Mouse (Mus musculus) E14TG2a.4 (cell line): ENCODE measurements around the gene Mctp1.
"Not testable (repeated sequence)": the region's sequence is repeated elsewhere in the genome, so short reads cannot be mapped to it uniquely, and the experiment has no call there.

ENCODE experiments used
- H3K27me3 ChIP-seq: 2 replicates; pipeline ENCODE4 v1.6.1; 2014; ENCODE audit warnings: low read length, control low read depth; ENCODE audit not compliant: insufficient read depth
- H3K36me3 ChIP-seq: 2 replicates; pipeline ENCODE4 v1.6.1; 2014; ENCODE audit warnings: low read length, control low read depth; ENCODE audit not compliant: insufficient read depth
- H3K4me1 ChIP-seq: replicated peaks from 2 replicates; pipeline ENCODE4 v1.6.1; 2014; ENCODE audit warnings: low read depth, low read length, control low read depth
- H3K4me3 ChIP-seq: replicated peaks from 2 replicates; pipeline ENCODE4 v1.5.1; 2014; ENCODE audit warnings: mild to moderate bottlenecking, low read length
- H3K9me3 ChIP-seq: 2 replicates; pipeline ENCODE4 v1.6.1; 2014; ENCODE audit warnings: low read length, control low read depth
- CTCF ChIP-seq: conservative IDR thresholded peaks from 2 replicates; pipeline ENCODE4 v1.5.1; 2014; ENCODE audit warnings: low read length
- NANOG ChIP-seq: IDR thresholded peaks from 2 replicates; pipeline ENCODE4 v1.6.1; 2014; ENCODE audit warnings: borderline replicate concordance, low read length, mixed read lengths
- POU5F1 ChIP-seq: IDR thresholded peaks from 2 replicates; pipeline ENCODE4 v1.6.1; 2014; ENCODE audit warnings: low read length, borderline replicate concordance

Mctp1 gene

DNA sequence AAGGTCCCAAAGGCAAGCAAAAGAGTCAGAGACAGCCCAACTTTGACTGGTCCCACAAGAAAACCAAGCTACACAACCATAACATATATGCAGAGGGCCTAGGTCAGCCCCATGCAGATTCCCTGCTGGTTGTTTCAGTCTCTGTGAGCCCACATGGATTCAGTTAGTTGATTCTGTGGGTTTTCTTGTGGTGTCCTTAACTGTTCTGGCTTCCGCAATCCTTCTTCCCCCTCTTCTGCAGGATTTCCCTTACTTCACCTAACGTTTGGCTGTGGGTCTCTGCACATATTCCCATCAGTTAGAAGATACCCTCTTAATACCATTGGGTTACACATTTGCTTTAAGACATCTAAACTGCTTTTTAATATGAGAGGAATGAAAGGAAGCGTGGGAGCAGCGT is 183.1 kb downstream of the Mctp1 start:
- Histone ChIP-seq H3K4me1 (no peaks in the 10 kb centered on the region), H3K36me3 (no peaks in the 10 kb centered on the region), H3K27me3 (no peaks in the 10 kb centered on the region), H3K4me3 (no peak overlapping the region), H3K9me3 (no peaks in the 10 kb centered on the region)
- no peak for TF ChIP-seq CTCF
- TF ChIP-seq POU5F1 = no peak
- no peak for TF ChIP-seq NANOG

DNA sequence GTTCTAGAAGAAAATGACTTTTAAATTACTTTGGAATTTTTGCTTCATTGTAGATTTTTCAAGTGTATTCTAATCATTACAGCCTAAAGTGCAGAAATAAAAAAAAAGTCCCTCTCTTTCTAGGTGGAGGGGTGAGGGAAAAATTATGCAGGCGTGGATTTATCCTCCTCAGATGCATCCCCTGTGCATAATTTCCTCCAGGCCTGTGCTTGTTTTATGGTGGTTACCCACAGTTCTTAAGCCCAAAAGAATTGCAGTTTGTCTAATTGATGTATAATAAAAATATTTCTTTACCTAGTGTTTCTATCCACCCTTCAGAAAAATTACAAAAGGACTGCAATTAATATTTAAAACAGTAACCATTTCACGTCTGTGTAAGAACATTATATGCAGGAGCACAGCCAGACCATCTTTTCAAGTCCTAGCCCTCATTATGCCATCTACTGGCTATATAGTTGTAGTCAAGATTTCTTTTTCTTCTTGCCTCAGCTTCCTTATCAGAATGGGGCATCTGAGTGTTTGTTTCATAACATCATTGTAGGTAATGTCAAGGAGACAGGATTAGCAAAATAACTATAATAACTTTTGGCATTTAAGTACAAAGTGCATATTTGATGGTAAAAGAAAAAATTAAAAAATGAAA is 184.4 kb downstream of the Mctp1 start:
- no peak for TF ChIP-seq NANOG
- TF ChIP-seq POU5F1 = no peak
- TF ChIP-seq CTCF = no peak
- Histone ChIP-seq H3K4me3 (no peak overlapping the region), H3K36me3 (no peaks in the 10 kb centered on the region), H3K9me3 (no peaks in the 10 kb centered on the region), H3K27me3 (no peaks in the 10 kb centered on the region), H3K4me1 (no peaks in the 10 kb centered on the region)

DNA sequence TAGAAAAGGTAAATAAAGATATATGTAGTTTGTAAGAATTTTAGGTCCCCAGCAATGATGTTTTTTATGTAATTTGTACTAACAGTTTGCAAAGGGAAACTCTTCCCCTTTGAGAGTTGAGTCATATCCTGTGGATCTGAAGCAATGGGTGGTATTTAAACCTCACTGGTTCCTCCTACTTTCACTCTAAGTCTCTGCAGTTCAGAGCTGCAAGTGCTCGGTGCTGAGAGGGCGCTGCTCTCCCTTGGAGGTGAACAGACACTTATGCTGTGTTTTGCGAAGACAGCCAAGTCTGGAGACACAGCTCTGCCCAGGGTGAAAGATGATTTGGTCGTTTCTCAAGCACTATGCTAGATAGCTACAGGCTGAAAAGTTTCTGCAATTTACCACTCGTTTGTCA is 195.1 kb downstream of the Mctp1 start:
- H3K9me3 ChIP-seq = no peaks in the 10 kb centered on the region
- H3K4me1 ChIP-seq = no peaks in the 10 kb centered on the region
- H3K27me3 ChIP-seq = no peaks in the 10 kb centered on the region
- H3K36me3 ChIP-seq = no peaks in the 10 kb centered on the region
- no peak for TF ChIP-seq NANOG
- no peak for TF ChIP-seq POU5F1
- no peak overlapping the region for H3K4me3 ChIP-seq

DNA sequence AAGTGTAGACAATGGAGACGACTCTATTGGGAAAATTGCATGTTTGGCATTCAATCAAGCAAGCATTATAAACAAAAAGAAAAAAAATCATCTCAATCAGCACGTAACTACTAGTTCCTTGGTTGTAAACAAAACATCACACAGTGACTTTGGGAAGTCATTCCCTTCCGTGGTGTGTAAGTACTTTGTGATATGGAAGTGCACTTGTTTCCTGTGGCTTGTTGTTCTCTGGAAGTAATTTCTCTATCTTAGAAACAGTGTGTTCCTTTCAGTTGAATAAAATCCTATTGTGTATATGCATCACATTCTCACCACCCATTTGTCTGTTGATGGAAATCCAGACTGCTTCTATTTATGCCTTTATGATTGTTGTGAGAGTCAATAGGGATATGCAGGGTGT is 201.1 kb downstream of the Mctp1 start:
- Histone ChIP-seq H3K4me3 (no peak overlapping the region), H3K27me3 (no peaks in the 10 kb centered on the region), H3K4me1 (no peaks in the 10 kb centered on the region), H3K9me3 (no peaks in the 10 kb centered on the region), H3K36me3 (no peaks in the 10 kb centered on the region)
- TF ChIP-seq CTCF (no peak), POU5F1 (no peak), NANOG (no peak)

DNA sequence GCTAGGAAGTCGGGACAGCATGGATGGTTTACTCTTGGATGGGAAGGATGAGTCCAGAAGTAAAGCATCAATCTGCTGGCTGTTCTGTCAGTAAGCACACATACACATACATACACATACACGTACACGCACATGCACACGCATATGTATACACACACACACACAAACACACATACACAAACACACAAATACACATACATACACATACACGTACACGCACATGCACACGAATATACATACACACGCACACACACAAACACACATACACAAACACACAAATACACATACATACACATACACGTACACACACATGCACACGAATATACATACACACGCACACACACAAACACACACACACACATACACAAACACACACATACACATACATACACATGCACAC is 206.4 kb downstream of the Mctp1 start:
- H3K4me1 ChIP-seq, H3K36me3 ChIP-seq, H3K4me3 ChIP-seq, H3K27me3 ChIP-seq, H3K9me3 ChIP-seq: not testable (repeated sequence)

DNA sequence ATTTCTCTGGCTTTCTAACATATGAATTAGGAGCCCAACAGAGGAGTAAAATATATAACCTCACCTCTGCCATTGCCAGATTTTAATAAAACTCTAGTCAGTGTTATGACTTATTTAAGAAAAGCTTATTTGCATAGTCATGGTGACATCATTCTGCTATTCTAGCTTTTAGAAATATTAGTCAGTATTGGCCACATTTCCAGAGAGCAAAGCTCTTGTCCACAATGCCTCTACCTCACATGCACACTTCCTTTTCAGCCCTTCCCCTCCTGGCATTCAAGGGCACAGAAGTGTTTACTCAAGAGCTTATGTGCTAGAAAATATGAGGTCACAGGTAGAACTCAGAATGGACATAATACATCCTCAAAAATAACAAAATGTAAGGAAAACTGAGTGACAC is 206.9 kb downstream of the Mctp1 start:
- Histone ChIP-seq H3K4me3 (no peak overlapping the region), H3K9me3 (no peaks in the 10 kb centered on the region), H3K27me3 (no peaks in the 10 kb centered on the region), H3K4me1 (no peaks in the 10 kb centered on the region), H3K36me3 (no peaks in the 10 kb centered on the region)
- TF ChIP-seq CTCF (no peak), NANOG (no peak), POU5F1 (no peak)

DNA sequence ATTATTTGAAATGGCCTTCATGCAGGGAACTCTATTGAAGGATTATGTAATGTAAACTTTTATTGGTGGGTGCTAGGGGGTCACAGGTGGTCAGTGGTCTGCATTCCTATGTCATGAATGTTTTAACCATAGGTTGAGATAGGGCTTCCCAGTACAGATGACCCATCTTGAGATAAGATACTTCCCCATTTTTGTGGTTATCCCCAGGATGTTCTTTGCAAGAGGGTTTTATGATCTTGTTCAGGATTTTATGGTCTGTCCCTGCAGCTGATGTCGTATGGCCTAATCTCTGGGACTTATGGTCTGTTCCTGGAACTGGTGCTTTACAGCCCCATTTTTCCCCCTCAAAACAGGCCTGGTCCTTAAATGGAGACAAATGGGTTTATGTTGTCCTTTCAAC is 207.4 kb downstream of the Mctp1 start:
- H3K9me3 ChIP-seq = no peaks in the 10 kb centered on the region

DNA sequence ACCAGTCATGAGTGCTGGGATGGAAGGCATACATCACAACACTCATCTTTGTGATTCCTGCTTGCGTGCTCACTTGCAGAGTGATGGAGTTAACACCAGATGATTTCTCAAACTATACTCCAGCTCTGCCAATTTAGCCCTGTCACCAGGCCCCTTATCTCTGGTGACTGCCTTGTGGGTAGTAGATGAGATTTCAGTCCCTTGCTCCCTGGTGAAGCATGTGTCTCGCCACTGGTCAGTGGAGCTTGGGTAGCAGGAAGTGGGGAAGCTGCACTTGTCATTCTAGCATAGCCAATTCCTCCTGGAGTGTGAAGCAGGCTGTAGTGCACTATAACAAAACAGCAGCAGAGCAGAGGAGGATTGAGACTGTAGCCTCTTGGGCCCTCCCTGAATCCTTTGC is 208.6 kb downstream of the Mctp1 start:
- no peaks in the 10 kb centered on the region for H3K36me3 ChIP-seq
- H3K4me3 ChIP-seq = no peak overlapping the region
- no peaks in the 10 kb centered on the region for H3K27me3 ChIP-seq
- TF ChIP-seq CTCF (no peak), NANOG (no peak), POU5F1 (no peak)
- H3K4me1 ChIP-seq = no peaks in the 10 kb centered on the region
- H3K9me3 ChIP-seq = no peaks in the 10 kb centered on the region

More for the DNA sequence above, 207.4 kb downstream of the Mctp1 start:
- H3K27me3 ChIP-seq = no peaks in the 10 kb centered on the region
- TF ChIP-seq POU5F1 (no peak), CTCF (no peak), NANOG (no peak)
- H3K36me3 ChIP-seq = no peaks in the 10 kb centered on the region
- H3K4me1 ChIP-seq = no peaks in the 10 kb centered on the region
- H3K4me3 ChIP-seq = no peak overlapping the region

DNA sequence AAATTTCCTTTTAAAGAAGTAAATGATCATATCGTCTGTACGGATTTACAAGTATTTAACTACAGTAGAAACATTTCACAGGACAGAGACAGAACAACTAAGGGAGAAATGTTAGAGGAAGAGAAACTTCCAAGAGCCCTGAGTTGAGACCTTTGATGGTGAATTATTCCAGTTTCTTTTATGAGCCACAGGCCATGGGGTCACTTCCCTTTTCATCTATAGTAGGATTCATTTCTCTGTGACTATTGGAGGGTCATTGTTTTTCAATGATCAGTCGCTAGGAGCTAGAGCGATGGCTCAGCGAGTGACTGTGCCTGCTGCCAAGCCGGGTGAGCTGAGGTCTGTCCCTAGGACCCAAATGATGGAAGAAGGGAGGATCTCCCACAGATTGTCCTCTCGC is 212.7 kb downstream of the Mctp1 start:
- Histone ChIP-seq H3K4me3 (no peak overlapping the region), H3K27me3 (no peaks in the 10 kb centered on the region), H3K36me3 (no peaks in the 10 kb centered on the region), H3K9me3 (no peaks in the 10 kb centered on the region), H3K4me1 (no peaks in the 10 kb centered on the region)
- TF ChIP-seq POU5F1 (no peak), NANOG (no peak), CTCF (no peak)
